Mouse (Mus musculus) left cerebral cortex, adult 11 months (tissue): ENCODE results near the gene Hist1h2bf.
"Not testable (repeated sequence)": the region's sequence is repeated elsewhere in the genome, so short reads cannot be mapped to it uniquely, and the experiment has no call there.

Source experiments
- DNase-seq: peaks from one replicate; pipeline ENCODE4 v3.0.0; 2022; ENCODE audit warnings: low spot score

Hist1h2bf gene

GRCm38 (mm10) chr13:23571504-23572217 is 2.3 kb downstream of the Hist1h2bf start:
- DNase-seq, result not testable (repeated sequence)

- DNase-seq, result peak; percentile 88
Observed at GRCm38 (mm10) chr13:23571022-23571503, 2.9 kb downstream of the Hist1h2bf start, which contains the start of the genes Hist1h2ae and Hist1h2bg. Hist1h2ae (minus strand) TSS chr13:23571220. Hist1h2bg (plus strand) TSS chr13:23571396.

GRCm38 (mm10) chr13:23570261-23571021 is 3.6 kb downstream of the Hist1h2bf start:
- not testable (repeated sequence) for DNase-seq

GRCm38 (mm10) chr13:23564482-23564881 is 9.5 kb downstream of the Hist1h2bf start:
- no peak for DNase-seq

- DNase-seq, result no peak
Observed at GRCm38 (mm10) chr13:23562699-23563462, 11.1 kb downstream of the Hist1h2bf start.

- DNase-seq, result peak; percentile 95
Observed at GRCm38 (mm10) chr13:23561883-23562659, 11.9 kb downstream of the Hist1h2bf start, which contains the start of gene Hist1h3e. Hist1h3e (minus strand) TSS chr13:23562369.

GRCm38 (mm10) chr13:23561531-23561882 is 12.5 kb downstream of the Hist1h2bf start:
- DNase-seq, result not testable (repeated sequence)

GRCm38 (mm10) chr13:23560699-23561098 is 13.3 kb downstream of the Hist1h2bf start:
- not testable (repeated sequence) for DNase-seq

- no peak for DNase-seq
Observed at GRCm38 (mm10) chr13:23556906-23557305, 17.1 kb downstream of the Hist1h2bf start.

- DNase-seq, result peak; percentile 86
Observed at GRCm38 (mm10) chr13:23555839-23556416, 18.1 kb downstream of the Hist1h2bf start.

- no peak for DNase-seq
Observed at GRCm38 (mm10) chr13:23554925-23555838, 18.8 kb downstream of the Hist1h2bf start.

GRCm38 (mm10) chr13:23554393-23554792 is 19.6 kb downstream of the Hist1h2bf start:
- DNase-seq, result no peak

GRCm38 (mm10) chr13:23552962-23553361 is 21.0 kb downstream of the Hist1h2bf start, which contains the start of gene Hist1h1d:
Hist1h1d (plus strand) TSS chr13:23553262.
- DNase-seq, result no peak

GRCm38 (mm10) chr13:23551931-23552914 is 21.8 kb downstream of the Hist1h2bf start:
- DNase-seq, result no peak

GRCm38 (mm10) chr13:23551146-23551834 is 22.7 kb downstream of the Hist1h2bf start, which contains the start of gene Hist1h4f:
Hist1h4f (minus strand) TSS chr13:23551648.
- peak; percentile 91 for DNase-seq

GRCm38 (mm10) chr13:23550761-23551145 is 23.2 kb downstream of the Hist1h2bf start:
- no peak for DNase-seq

GRCm38 (mm10) chr13:23546694-23547093 is 27.3 kb downstream of the Hist1h2bf start:
- DNase-seq, result no peak

GRCm38 (mm10) chr13:23544787-23545120 is 29.2 kb downstream of the Hist1h2bf start:
- not testable (repeated sequence) for DNase-seq
